Mouse (Mus musculus): ENCODE measurements around the gene Vmn2r107.

Gene Vmn2r107

DNA sequence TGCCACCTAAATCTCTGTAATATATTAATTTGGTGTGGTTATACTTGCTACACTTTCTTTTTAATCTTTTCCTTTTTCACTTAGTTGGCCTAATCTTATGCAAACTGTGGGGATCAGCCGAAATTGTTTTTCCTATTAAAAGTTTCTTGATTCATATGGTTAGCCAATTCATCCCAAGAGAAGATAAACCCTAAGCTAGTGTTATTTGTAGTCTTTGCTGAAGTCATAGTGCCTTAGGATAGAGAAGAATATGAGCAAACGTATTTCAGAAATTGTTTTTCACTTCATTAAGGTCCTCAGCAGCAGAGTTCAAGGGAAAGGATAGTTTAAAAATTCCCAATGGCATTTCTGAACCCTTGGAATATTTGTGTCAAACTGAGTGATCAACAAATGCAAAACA lies at the start of gene Vmn2r107:
Gene Vmn2r107, plus strand, starts transcription at position 301 of the 400 bp plus-strand sequence.
- no peak for DNase-seq (ENCODE audit: low spot score)

DNA sequence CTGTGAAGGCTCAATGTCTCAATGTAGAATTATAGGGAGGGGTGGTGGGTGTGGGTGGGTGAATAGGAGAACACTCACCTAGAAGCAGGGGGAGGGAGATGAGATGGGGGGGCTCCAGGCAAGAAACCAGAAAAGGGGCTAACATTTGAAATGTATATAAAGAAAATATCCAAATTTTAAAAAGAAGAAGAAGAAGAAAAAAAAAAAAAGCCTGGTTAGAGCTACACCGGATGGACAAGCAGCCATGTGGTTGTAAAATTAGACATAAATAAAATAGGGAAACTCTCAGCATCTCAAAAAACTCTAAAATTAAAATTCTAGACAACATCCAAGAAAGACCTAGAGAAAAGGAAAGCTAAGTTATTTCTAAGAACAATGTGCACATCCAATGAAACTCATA lies 39.3 kb upstream of the Vmn2r107 start:
- DNase-seq (ENCODE audit: low spot score): no peak

DNA sequence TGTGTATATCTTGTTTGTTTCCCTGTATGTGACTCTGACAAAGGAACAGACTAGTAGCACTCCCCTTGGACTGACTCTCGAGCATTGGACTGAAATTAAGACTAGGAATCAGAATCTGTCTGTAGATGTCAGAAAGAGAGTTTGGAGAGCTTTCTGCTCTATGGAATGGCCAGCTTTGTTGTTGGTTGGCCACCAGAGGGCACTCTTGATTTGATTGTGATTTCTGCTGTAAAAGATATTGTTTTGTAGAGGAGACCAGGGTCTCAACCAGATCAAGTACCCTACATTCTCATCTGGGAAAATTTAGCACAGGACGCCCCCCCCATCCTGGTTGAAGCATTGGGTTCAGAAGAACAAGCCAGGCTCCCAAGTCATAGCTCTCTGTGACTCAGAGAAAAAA lies 54.1 kb downstream of the Vmn2r107 start:
- no peak for DNase-seq (ENCODE audit: low spot score)

DNA sequence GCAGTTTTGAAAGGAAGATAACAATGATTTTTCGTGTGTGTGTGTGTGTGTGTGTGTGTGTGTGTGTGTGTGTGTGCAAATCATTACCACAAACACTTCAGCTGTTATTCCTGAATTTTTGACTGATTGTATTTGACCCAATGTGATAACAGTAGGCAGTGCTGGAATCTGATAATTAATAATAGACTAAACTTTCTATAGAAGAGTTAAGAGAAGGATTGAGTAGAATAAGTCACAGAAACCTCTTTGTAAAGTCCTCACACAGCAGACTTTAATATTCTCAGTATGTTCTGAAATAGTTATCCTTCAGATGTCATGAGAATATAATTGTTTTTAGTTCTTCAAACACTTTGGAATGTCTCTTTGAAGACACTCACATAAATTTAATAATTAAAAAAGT lies 68.8 kb downstream of the Vmn2r107 start, which contains the start of gene Vmn1r224:
Gene Vmn1r224, plus strand, starts transcription at position 301 of the 400 bp plus-strand sequence.
- DNase-seq (ENCODE audit: low spot score): no peak
